Mouse (Mus musculus) liver, adult 2 months (tissue): ENCODE measurements around the gene Trio. TPM values are rescaled to one million over a fixed set of nuclear protein-coding genes. Genes with fewer than 3 reads are reported as not detected.
A peak's percentile ranks its signal among the peaks of the same experiment; 100 is the strongest.

ENCODE experiments used
- DNase-seq: peaks from one replicate; pipeline ENCODE4 v3.0.0-alpha.2; 2011; ENCODE audit warnings: low read depth, low spot score; ENCODE audit errors: extremely low read depth
- H3K27ac ChIP-seq: fragments of 200-500 bp; replicated peaks from 2 replicates; pipeline ENCODE4 v1.5.1; 2012; ENCODE audit warnings: low read depth, mild to moderate bottlenecking, control low read depth, inconsistent platforms, low read length; ENCODE audit not compliant: insufficient read depth
- H3K27me3 ChIP-seq: fragments of 200-500 bp; 2 replicates; pipeline ENCODE4 v1.6.1; 2012; ENCODE audit warnings: mild to moderate bottlenecking, moderate library complexity, low read length, inconsistent platforms; ENCODE audit not compliant: control insufficient read depth, insufficient read depth
- H3K36me3 ChIP-seq: fragments of 200-500 bp; 2 replicates; pipeline ENCODE4 v1.6.1; 2012; ENCODE audit warnings: low read length, inconsistent platforms; ENCODE audit not compliant: control insufficient read depth, insufficient read depth
- H3K4me1 ChIP-seq: fragments of 200-500 bp; 2 replicates; pipeline ENCODE4 v1.6.1; 2011; ENCODE audit warnings: low read length; ENCODE audit not compliant: control insufficient read depth, insufficient read depth
- H3K4me3 ChIP-seq: fragments of 200-500 bp; 2 replicates; pipeline ENCODE4 v1.5.1; 2011; ENCODE audit warnings: low read depth, mild to moderate bottlenecking, control low read depth, low read length, moderate library complexity; ENCODE audit not compliant: insufficient read depth
- H3K79me2 ChIP-seq: fragments of 200-500 bp; 2 replicates; pipeline ENCODE4 v1.6.1; 2012; ENCODE audit warnings: inconsistent platforms, mild to moderate bottlenecking, low read length, moderate library complexity; ENCODE audit not compliant: control insufficient read depth, insufficient read depth
- H3K9ac ChIP-seq: fragments of 200-500 bp; 2 replicates; pipeline ENCODE4 v1.6.1; 2012; ENCODE audit warnings: low read depth, mild to moderate bottlenecking, control low read depth, inconsistent platforms, low read length
- CTCF ChIP-seq: fragments of 200-500 bp; IDR thresholded peaks from 2 replicates; pipeline ENCODE4 v1.5.1; 2011; ENCODE audit warnings: low read depth, low read length, control low read depth
- POLR2A ChIP-seq: fragments of 200-500 bp; IDR thresholded peaks from 2 replicates; pipeline ENCODE4 v1.6.1; 2011; ENCODE audit warnings: low read length, control low read depth; ENCODE audit not compliant: insufficient read depth; ENCODE audit errors: extremely low read depth
- WGBS: fragments of 180-500 bp; shearing (Covaris S2); methylation state at CpG from one replicate; pipeline ENCODE4 v1.1.7; 2018; 5-methylcytosine and 5-hydroxymethylcytosine counted together
- polyA plus RNA-seq: library from polyadenylated mRNA; depleted of rRNA; stranded (reverse); fragments of >200 nt; gene quantifications from 2 replicates; pipeline ENCODE4 v1.2.3, GENCODE M21; 2012
- total RNA-seq: library from RNA; depleted of rRNA; stranded (reverse); fragments of >200 nt; gene quantifications from 2 replicates; pipeline ENCODE4 v1.2.3, GENCODE M21; 2014

Gene Trio
- total and polyA plus RNA-seq, 2 experiments: 10.6 to 17.9 TPM

DNA sequence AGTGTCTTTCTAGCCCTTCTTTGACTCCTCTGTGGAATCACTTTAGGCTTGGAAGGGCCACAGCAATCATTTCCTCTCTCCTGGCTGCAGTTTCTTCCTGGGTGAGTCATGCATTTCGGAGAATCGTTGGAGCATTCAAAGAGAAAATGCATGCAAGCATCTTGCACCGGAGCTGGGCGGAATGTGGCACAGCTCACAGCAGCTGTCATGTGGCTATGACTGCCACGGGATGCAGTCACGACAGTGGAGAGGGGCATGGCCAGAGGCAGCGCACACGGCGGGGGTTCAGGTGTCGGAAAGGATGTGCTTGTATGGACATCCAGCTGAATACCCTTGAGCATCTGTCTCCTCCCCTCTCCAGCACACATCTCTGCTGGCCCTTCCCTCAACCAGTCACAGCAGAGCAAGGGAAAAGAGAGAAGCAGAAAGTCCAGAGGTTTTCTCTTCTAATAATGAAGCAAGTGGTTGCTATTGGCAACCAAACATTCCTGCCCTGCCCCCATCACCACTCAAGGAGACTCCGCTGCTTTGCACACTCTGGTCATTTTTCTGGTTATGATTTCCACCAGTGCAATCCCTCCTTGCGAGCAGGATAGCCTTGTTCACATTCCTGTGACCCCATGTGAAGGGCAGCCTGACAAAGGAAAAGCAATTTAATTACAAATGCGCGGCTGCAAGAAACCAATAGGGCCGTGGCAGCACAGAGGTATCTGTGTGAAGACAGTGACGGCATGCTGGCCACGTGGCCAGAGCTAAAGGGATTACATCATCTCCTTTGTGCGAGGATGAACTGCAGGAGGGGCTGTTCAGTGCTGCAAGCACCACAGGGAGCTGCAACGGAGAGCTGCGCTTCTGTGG is 88.4 kb downstream of the Trio start:
- TF ChIP-seq POLR2A (no peak), CTCF (no peak)
- Histone ChIP-seq H3K4me1 (peaks cover 10% of the 10 kb centered on the region), H3K79me2 (peaks cover 29% of the 10 kb centered on the region; the same call in 1 of the 2 replicates), H3K27me3 (no peaks in the 10 kb centered on the region), H3K27ac (no peak overlapping the region), H3K36me3 (no peaks in the 10 kb centered on the region), H3K4me3 (no peak overlapping the region), H3K9ac (no peak overlapping the region)
- 52% methylated on average over 20 of the region's 20 CpGs for WGBS
- no peak for DNase-seq

- no peak overlapping the region for H3K4me3 ChIP-seq
- DNase-seq: no peak
- H3K27me3 ChIP-seq: no peaks in the 10 kb centered on the region
- no peak overlapping the region for H3K27ac ChIP-seq
- TF ChIP-seq CTCF (no peak), POLR2A (no peak)
- H3K79me2 ChIP-seq: peaks cover 31% of the 10 kb centered on the region; the same call in 1 of the 2 replicates
- H3K9ac ChIP-seq: no peak overlapping the region
- 93% methylated on average over 12 of the region's 12 CpGs for WGBS
- peaks cover 9% of the 10 kb centered on the region for H3K4me1 ChIP-seq
- H3K36me3 ChIP-seq: no peaks in the 10 kb centered on the region
Measured at GRCm38 (mm10) chr15:27935772-27936746, 89.6 kb downstream of the Trio start.

DNA sequence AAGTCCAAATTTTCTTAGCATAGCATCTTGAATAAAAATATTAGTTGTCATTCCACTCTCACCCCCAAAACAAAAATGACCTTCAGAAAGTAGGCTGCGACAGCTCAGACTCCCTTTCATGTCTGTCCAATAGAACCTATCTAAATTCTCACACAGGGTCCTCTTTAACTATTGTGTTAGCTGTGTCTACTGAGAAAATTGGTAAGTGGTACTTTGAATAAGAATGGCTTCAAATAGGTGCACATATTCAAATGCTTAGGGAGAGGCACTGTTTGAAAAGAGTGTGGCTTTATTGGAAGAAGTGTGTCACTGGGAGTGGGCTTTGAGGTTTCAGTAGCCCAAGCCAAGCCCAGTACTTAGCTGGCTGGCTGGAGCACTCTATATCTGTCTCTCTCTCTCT is 92.4 kb downstream of the Trio start:
- no peaks in the 10 kb centered on the region for H3K27me3 ChIP-seq
- H3K4me1 ChIP-seq: peaks cover 11% of the 10 kb centered on the region
- TF ChIP-seq POLR2A (no peak), CTCF (no peak)
- no peak overlapping the region for H3K4me3 ChIP-seq
- no peak overlapping the region for H3K27ac ChIP-seq
- WGBS: 95% methylated on average over 1 of the region's 1 CpGs
- H3K79me2 ChIP-seq: peaks cover 36% of the 10 kb centered on the region
- no peak for DNase-seq
- H3K36me3 ChIP-seq: no peaks in the 10 kb centered on the region
- H3K9ac ChIP-seq: no peak overlapping the region

DNA sequence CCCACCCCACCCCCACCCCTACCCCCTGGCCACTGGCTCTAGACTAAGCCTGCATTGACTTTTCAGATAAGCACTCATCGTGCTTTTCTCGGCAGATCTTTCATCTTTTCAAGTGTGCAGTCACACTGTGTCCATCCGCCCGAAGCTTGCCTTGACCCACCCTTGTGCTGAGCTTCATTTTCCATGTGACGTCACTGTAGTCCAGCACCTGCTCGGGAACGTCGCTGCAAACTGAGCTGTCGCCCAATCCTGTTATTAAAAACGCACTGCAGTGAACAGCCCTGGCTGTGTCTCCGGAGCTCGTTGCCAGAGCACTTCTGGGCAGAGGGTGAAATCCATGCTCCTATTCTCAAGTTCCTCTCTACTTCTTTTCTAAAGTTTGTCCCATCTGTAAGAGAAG is 93.8 kb downstream of the Trio start:
- WGBS: 25% methylated on average over 12 of the region's 12 CpGs
- Histone ChIP-seq H3K27me3 (no peaks in the 10 kb centered on the region), H3K9ac (no peak overlapping the region), H3K4me1 (peaks cover 12% of the 10 kb centered on the region), H3K27ac (no peak overlapping the region), H3K79me2 (peaks cover 45% of the 10 kb centered on the region), H3K36me3 (no peaks in the 10 kb centered on the region), H3K4me3 (peak overlapping the region; percentile 28; the same call in 1 of the 2 replicates)
- TF ChIP-seq POLR2A: no peak
- no peak for TF ChIP-seq CTCF
- peak; percentile 61 for DNase-seq

GRCm38 (mm10) chr15:27931459-27931858 is 94.2 kb downstream of the Trio start:
- Histone ChIP-seq H3K27me3 (no peaks in the 10 kb centered on the region), H3K4me1 (peaks cover 14% of the 10 kb centered on the region), H3K27ac (no peak overlapping the region), H3K79me2 (peaks cover 44% of the 10 kb centered on the region), H3K36me3 (no peaks in the 10 kb centered on the region), H3K4me3 (no peak overlapping the region), H3K9ac (no peak overlapping the region)
- peak; percentile 17 for DNase-seq
- no peak for TF ChIP-seq POLR2A
- 74% methylated on average over 14 of the region's 14 CpGs for WGBS
